Mouse (Mus musculus): ENCODE measurements at regions not wholly inside any gene's neighbourhood (a gene's known extent, or its start where the extent isn't known, plus 50 kb on each side); places are given as distances from the start of the nearest gene placed in this dataset.
"Not testable (repeated sequence)": the region's sequence is repeated elsewhere in the genome, so short reads cannot be mapped to it uniquely, and the experiment has no call there.

DNA sequence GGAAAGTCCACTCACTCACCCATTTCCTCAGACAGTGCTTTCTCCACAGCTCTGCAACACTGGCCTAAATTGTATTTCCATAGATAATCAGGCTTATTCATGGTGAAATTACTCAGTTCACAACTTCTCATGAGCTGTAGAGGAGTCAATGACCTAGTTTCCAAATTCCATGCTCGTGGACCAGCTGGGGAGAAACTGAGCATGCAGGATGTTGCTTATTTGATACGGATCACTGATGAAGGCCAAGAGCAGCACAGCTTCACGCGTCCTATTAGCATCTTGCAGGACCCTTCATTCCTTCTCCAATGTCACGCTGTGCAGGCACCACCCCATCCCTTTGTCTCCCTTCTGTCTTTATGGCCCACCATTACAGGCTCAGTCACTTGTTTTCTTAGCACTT is 169.2 kb upstream of the Tsc22d2 start:
- Histone ChIP-seq H3K9me3 (ENCODE audit: control insufficient read depth, low read length) (no peaks in the 10 kb centered on the region), H3K36me3 (ENCODE audit: control insufficient read depth, insufficient read depth, low read length) (no peaks in the 10 kb centered on the region), H3K27me3 (ENCODE audit: control insufficient read depth, insufficient read depth, low read length) (no peaks in the 10 kb centered on the region), H3K27ac (replicated peaks; ENCODE audit: low read depth, low read length) (no peak overlapping the region), H3K9ac (ENCODE audit: low read length) (no peak overlapping the region), H3K4me2 (ENCODE audit: low read depth, severe bottlenecking) (no peak overlapping the region), H3K4me3 (ENCODE audit: low read depth, low read length) (no peak overlapping the region), H3K4me1 (ENCODE audit: control insufficient read depth, insufficient read depth, low read length) (no peaks in the 10 kb centered on the region)
- 37% methylated on average over 5 of the region's 5 CpGs for WGBS
- DNase-seq (ENCODE audit: low spot score) (no peak), ATAC-seq (ENCODE audit: insufficient number of reproducible peaks, low FRiP score, low TSS enrichment, low read depth) (no peak)

DNA sequence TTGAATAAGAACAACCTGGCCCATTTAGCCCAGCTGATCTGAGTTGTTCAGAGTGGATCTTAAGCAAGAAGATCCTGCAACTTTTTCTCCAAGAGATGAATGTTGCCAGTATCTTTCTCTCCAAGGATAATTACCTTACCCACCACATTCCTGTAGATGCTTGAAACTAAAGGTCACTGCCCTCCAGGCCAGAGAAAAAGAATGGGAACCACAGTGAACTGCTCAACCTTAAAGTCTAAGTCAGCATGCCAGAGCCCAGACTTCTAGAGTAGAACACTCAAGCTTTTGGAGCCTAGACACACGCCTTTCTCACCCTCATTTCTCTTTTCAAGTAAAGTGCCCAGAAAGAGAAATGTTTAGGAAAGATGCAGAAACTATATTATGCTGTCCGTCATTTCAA is 166.5 kb upstream of the Tsc22d2 start:
- H3K36me3 ChIP-seq (ENCODE audit: control insufficient read depth, insufficient read depth, low read length): no peaks in the 10 kb centered on the region
- no peak for ATAC-seq (ENCODE audit: insufficient number of reproducible peaks, low FRiP score, low TSS enrichment, low read depth)

DNA sequence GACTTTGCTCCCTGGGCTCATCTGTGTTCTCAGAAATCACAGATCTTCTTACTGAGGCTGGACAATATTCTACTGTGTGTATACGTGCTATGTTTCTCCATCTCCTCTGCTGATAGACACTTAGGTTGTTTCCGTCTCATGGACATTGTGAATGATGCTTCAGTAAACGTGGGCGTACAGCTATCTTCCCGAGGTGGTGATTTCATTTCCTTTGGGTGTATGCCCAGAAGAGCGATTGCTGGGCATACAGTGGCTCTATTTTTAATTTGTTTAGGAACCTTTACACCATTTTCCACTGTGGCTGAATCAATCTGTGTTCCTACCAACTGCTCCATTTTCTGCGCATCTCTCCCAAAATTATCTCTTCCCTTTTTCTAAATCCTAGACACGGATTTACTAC is 160.6 kb upstream of the Tsc22d2 start:
- H3K4me1 ChIP-seq (ENCODE audit: control insufficient read depth, insufficient read depth, low read length): no peaks in the 10 kb centered on the region
- no peaks in the 10 kb centered on the region for H3K9me3 ChIP-seq (ENCODE audit: control insufficient read depth, low read length)
- H3K27me3 ChIP-seq (ENCODE audit: control insufficient read depth, insufficient read depth, low read length): no peaks in the 10 kb centered on the region
- ATAC-seq (ENCODE audit: insufficient number of reproducible peaks, low FRiP score, low TSS enrichment, low read depth): no peak
- no peak overlapping the region for H3K9ac ChIP-seq (ENCODE audit: low read length)
- H3K4me2 ChIP-seq (ENCODE audit: low read depth, severe bottlenecking): no peak overlapping the region
- DNase-seq (ENCODE audit: low spot score): no peak
- H3K4me3 ChIP-seq (ENCODE audit: low read depth, low read length): no peak overlapping the region
- no peak overlapping the region for H3K27ac ChIP-seq (replicated peaks; ENCODE audit: low read depth, low read length)
- no peaks in the 10 kb centered on the region for H3K36me3 ChIP-seq (ENCODE audit: control insufficient read depth, insufficient read depth, low read length)
- 89% methylated on average over 8 of the region's 8 CpGs for WGBS

More for the DNA sequence above, 166.5 kb upstream of the Tsc22d2 start:
- H3K27ac ChIP-seq (replicated peaks; ENCODE audit: low read depth, low read length): no peak overlapping the region
- H3K4me3 ChIP-seq (ENCODE audit: low read depth, low read length): no peak overlapping the region
- no peak overlapping the region for H3K4me2 ChIP-seq (ENCODE audit: low read depth, severe bottlenecking)
- no peaks in the 10 kb centered on the region for H3K4me1 ChIP-seq (ENCODE audit: control insufficient read depth, insufficient read depth, low read length)
- 88% methylated on average over 2 of the region's 2 CpGs for WGBS
- no peaks in the 10 kb centered on the region for H3K27me3 ChIP-seq (ENCODE audit: control insufficient read depth, insufficient read depth, low read length)
- no peak for DNase-seq (ENCODE audit: low spot score)
- H3K9ac ChIP-seq (ENCODE audit: low read length): no peak overlapping the region
- H3K9me3 ChIP-seq (ENCODE audit: control insufficient read depth, low read length): no peaks in the 10 kb centered on the region

DNA sequence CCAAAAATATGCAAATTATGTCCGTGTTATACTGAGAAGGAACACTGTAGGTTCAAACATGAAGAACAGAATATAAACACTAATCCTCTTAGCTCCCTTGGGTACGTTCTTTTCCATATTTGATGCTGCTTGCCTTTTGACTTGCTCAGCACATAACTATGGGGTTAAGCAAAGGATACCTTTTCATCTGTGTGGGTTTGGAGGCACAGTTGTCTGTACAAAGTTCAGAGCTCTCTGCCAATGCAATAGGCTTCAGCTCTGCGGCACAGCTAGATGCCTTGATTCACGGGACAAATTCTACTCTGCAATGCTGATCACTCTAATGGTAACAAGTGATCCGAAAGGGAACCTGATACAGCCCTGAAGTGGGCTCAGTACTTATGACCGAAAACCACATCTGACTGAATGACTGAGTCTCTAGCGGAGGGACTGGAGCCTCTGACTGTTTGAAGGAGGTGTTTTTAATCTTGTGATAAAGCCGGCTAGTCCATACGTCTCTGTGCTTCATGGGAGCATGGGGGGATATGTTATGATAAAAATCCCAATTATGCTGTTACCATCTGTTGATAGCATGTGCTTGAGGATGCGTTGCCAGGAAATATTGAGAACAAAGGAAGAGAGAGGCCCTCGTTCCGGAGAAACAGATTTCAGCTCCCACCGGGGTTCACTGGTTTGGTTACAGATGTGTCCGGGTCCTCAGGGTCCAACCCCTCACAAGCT is 146.7 kb upstream of the Tsc22d2 start:
- H3K4me3 ChIP-seq (ENCODE audit: low read depth, low read length): no peak overlapping the region
- no peak for ATAC-seq (ENCODE audit: insufficient number of reproducible peaks, low FRiP score, low TSS enrichment, low read depth)
- H3K27ac ChIP-seq (replicated peaks; ENCODE audit: low read depth, low read length): no peak overlapping the region
- H3K9ac ChIP-seq (ENCODE audit: low read length): no peak overlapping the region
- 83% methylated on average over 14 of the region's 14 CpGs for WGBS
- H3K36me3 ChIP-seq (ENCODE audit: control insufficient read depth, insufficient read depth, low read length): no peaks in the 10 kb centered on the region
- H3K9me3 ChIP-seq (ENCODE audit: control insufficient read depth, low read length): no peaks in the 10 kb centered on the region
- no peaks in the 10 kb centered on the region for H3K27me3 ChIP-seq (ENCODE audit: control insufficient read depth, insufficient read depth, low read length)
- H3K4me2 ChIP-seq (ENCODE audit: low read depth, severe bottlenecking): no peak overlapping the region
- no peaks in the 10 kb centered on the region for H3K4me1 ChIP-seq (ENCODE audit: control insufficient read depth, insufficient read depth, low read length)
- no peak for DNase-seq (ENCODE audit: low spot score)

DNA sequence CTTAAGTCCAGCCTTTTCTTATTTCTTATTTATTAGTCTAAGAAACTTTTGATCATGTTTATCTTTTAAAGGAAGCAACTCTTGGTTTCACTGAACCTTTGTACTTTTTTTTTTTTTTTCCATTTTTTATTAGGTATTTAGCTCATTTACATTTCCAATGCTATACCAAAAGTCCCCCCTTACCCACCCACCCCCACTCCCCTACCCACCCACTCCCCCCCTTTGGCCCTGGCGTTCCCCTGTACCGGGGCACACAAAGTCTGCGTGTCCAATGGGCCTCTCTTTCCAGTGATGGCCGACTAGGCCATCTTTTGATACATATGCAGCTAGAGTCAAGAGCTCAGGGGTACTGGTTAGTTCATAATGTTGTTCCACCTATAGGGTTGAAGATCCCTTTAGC is 143.1 kb upstream of the Tsc22d2 start:
- peak; percentile 73; the same call in 1 of the 2 replicates for ATAC-seq (ENCODE audit: insufficient number of reproducible peaks, low FRiP score, low TSS enrichment, low read depth)
- H3K36me3 ChIP-seq (ENCODE audit: control insufficient read depth, insufficient read depth, low read length); H3K4me1 ChIP-seq (ENCODE audit: control insufficient read depth, insufficient read depth, low read length); DNase-seq (ENCODE audit: low spot score); H3K9me3 ChIP-seq (ENCODE audit: control insufficient read depth, low read length); H3K4me3 ChIP-seq (ENCODE audit: low read depth, low read length); H3K27me3 ChIP-seq (ENCODE audit: control insufficient read depth, insufficient read depth, low read length); H3K27ac ChIP-seq (replicated peaks; ENCODE audit: low read depth, low read length); H3K9ac ChIP-seq (ENCODE audit: low read length); H3K4me2 ChIP-seq (ENCODE audit: low read depth, severe bottlenecking): not testable (repeated sequence)
- no CpG with 5 or more reads among the region's 4 CpGs for WGBS

DNA sequence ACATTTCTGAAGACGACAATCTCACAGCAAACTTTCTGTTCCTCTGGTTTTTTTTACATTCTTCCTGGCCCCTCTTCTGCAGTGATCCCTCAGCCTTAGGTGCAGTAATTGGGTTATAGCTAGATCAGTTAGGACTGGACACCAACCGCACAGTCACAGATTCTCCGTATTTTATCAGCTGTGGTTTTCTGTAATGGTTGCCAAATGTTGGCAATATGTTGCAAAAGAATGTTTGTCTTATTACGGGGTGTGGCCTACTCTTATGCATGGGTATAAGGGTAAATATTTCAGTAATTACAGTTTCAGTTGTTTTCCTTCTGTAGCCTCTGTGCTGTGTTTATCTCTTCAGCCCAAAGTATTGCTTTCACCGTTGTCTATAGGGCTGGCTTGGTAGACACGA is 133.2 kb upstream of the Tsc22d2 start:
- H3K27ac ChIP-seq (replicated peaks; ENCODE audit: low read depth, low read length): no peak overlapping the region
- H3K4me1 ChIP-seq (ENCODE audit: control insufficient read depth, insufficient read depth, low read length): no peaks in the 10 kb centered on the region
- H3K9me3 ChIP-seq (ENCODE audit: control insufficient read depth, low read length): no peaks in the 10 kb centered on the region
- ATAC-seq (ENCODE audit: insufficient number of reproducible peaks, low FRiP score, low TSS enrichment, low read depth) (no peak), DNase-seq (ENCODE audit: low spot score) (no peak)
- H3K4me3 ChIP-seq (ENCODE audit: low read depth, low read length): no peak overlapping the region
- H3K4me2 ChIP-seq (ENCODE audit: low read depth, severe bottlenecking): no peak overlapping the region
- 88% methylated on average over 6 of the region's 6 CpGs for WGBS
- H3K36me3 ChIP-seq (ENCODE audit: control insufficient read depth, insufficient read depth, low read length): no peaks in the 10 kb centered on the region
- no peak overlapping the region for H3K9ac ChIP-seq (ENCODE audit: low read length)
- no peaks in the 10 kb centered on the region for H3K27me3 ChIP-seq (ENCODE audit: control insufficient read depth, insufficient read depth, low read length)

DNA sequence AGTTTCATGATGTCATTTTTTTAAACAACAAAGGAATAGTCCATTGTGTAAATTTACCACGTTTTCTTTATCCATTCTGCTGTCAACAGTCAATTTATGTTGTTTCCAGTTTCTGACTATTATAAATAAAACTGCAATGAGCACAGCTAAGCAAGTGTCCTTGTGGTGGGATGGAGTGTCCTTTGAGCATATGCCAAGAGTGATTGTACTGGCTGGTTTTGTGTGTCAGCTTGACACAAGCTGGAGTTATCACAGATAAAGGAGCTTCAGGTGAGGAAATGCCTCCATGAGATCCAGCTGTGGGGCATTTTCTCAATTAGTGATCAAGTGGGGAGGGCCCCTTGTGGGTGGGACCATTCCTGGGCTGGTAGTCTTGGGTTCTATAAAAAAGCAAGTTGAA is 130.1 kb upstream of the Tsc22d2 start:
- ATAC-seq (ENCODE audit: insufficient number of reproducible peaks, low FRiP score, low TSS enrichment, low read depth); H3K9me3 ChIP-seq (ENCODE audit: control insufficient read depth, low read length); H3K4me2 ChIP-seq (ENCODE audit: low read depth, severe bottlenecking); H3K27ac ChIP-seq (replicated peaks; ENCODE audit: low read depth, low read length); H3K36me3 ChIP-seq (ENCODE audit: control insufficient read depth, insufficient read depth, low read length); H3K4me3 ChIP-seq (ENCODE audit: low read depth, low read length); H3K4me1 ChIP-seq (ENCODE audit: control insufficient read depth, insufficient read depth, low read length); H3K9ac ChIP-seq (ENCODE audit: low read length); H3K27me3 ChIP-seq (ENCODE audit: control insufficient read depth, insufficient read depth, low read length); DNase-seq (ENCODE audit: low spot score): not testable (repeated sequence)
- WGBS: 36% methylated on average over 1 of the region's 1 CpGs

DNA sequence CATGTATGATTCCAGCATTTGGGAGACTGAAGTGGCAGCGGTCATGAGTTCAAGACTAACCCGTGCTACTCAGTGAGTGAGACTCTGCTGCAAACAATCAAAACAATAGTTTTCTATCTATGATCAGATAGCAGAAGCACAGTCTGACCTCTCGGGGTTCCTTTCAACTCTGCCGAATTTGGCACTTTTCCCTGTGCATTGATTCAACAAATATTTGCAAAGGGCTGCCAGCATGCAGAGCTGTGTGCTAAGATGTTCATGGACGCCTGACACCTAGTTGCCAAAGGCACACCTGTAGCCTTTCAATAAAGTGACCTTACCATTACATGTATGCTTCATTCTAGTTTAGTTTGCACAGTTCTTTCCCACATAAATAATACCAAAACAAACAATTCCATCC is 118.7 kb upstream of the Tsc22d2 start:
- no peak overlapping the region for H3K27ac ChIP-seq (replicated peaks; ENCODE audit: low read depth, low read length)
- H3K4me1 ChIP-seq (ENCODE audit: control insufficient read depth, insufficient read depth, low read length): no peaks in the 10 kb centered on the region
- H3K4me2 ChIP-seq (ENCODE audit: low read depth, severe bottlenecking): no peak overlapping the region
- no peak overlapping the region for H3K9ac ChIP-seq (ENCODE audit: low read length)
- WGBS: 88% methylated on average over 5 of the region's 5 CpGs
- H3K4me3 ChIP-seq (ENCODE audit: low read depth, low read length): no peak overlapping the region
- DNase-seq (ENCODE audit: low spot score) (no peak), ATAC-seq (ENCODE audit: insufficient number of reproducible peaks, low FRiP score, low TSS enrichment, low read depth) (no peak)
- H3K36me3 ChIP-seq (ENCODE audit: control insufficient read depth, insufficient read depth, low read length): no peaks in the 10 kb centered on the region
- no peaks in the 10 kb centered on the region for H3K27me3 ChIP-seq (ENCODE audit: control insufficient read depth, insufficient read depth, low read length)
- H3K9me3 ChIP-seq (ENCODE audit: control insufficient read depth, low read length): no peaks in the 10 kb centered on the region

DNA sequence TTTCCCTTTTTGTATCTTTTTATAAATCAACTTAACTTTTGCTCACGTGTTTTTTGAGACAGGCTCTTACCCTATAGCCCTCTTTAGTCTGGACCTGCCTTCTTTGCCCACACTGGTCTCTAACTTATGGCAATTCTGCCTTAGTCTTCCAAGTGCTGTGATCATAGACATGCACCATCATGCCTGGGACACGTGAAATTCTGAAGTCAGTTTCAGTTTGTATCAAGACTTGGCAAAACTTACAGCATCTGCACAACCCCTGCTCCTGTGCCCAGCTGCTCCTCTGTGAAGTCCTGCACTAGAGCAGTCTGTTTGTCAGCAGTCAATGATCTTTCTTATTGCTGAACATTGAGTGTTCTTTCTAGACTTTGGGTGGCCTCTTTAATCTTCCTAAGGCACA is 114.3 kb upstream of the Tsc22d2 start:
- H3K36me3 ChIP-seq (ENCODE audit: control insufficient read depth, insufficient read depth, low read length): no peaks in the 10 kb centered on the region
- H3K4me1 ChIP-seq (ENCODE audit: control insufficient read depth, insufficient read depth, low read length): 0 out of 2 replicates have a peak, but pooled peaks cover 2% of the 10 kb centered on the region
- no peak overlapping the region for H3K27ac ChIP-seq (replicated peaks; ENCODE audit: low read depth, low read length)
- H3K4me2 ChIP-seq (ENCODE audit: low read depth, severe bottlenecking): no peak overlapping the region
- no peak overlapping the region for H3K9ac ChIP-seq (ENCODE audit: low read length)
- 79% methylated on average over 2 of the region's 2 CpGs for WGBS
- no peak for DNase-seq (ENCODE audit: low spot score)
- H3K4me3 ChIP-seq (ENCODE audit: low read depth, low read length): no peak overlapping the region
- no peaks in the 10 kb centered on the region for H3K9me3 ChIP-seq (ENCODE audit: control insufficient read depth, low read length)
- ATAC-seq (ENCODE audit: insufficient number of reproducible peaks, low FRiP score, low TSS enrichment, low read depth): no peak
- no peaks in the 10 kb centered on the region for H3K27me3 ChIP-seq (ENCODE audit: control insufficient read depth, insufficient read depth, low read length)

All from limb, embryonic 11.5 days (tissue).